Mouse (Mus musculus): ENCODE measurements around the gene Corin. TPM values are rescaled to one million over a fixed set of nuclear protein-coding genes. Genes with fewer than 3 reads are reported as not detected.

Gene Corin
- total RNA-seq, 2 experiments from 2014 or later: 0.08 to 0.20 TPM

Other genes with a start within 250 kb of the Corin start
- gene Nfxl1, start 55.2 kb upstream of the Corin start, total RNA-seq (2021): 10 to 100 TPM; 13.4 to 15.1 TPM
- not detected for gene Zar1, start 76.8 kb upstream of the Corin start, total RNA-seq (2021)
- gene Gm5868, start 83.1 kb upstream of the Corin start, total RNA-seq (2021): under 1 TPM in 1 of 2 experiments, not detected in 1; 0.23 TPM
- gene Cnga1, start 139.8 kb upstream of the Corin start, total RNA-seq (2021): not detected
- gene Nipal1, start 143.3 kb upstream of the Corin start, total RNA-seq (2021): not detected
- gene Txk, start 248.3 kb upstream of the Corin start, total RNA-seq (2021): not detected